Mouse (Mus musculus) left cerebral cortex, adult 9 months (tissue): ENCODE measurements around the gene Srgap2.

Experiments
- DNase-seq, 2 experiments: peaks; one replicate each; pipeline ENCODE4 v3.0.0; 2022; ENCODE audit warnings: low spot score in 2 of 2

Gene Srgap2

GRCm38 (mm10) chr1:131526371-131527270, 531 bp downstream of the Srgap2 start:
- DNase-seq, result peak in 1 of 2 experiments; percentile 63

- DNase-seq, result peak in 1 of 2 experiments; percentile 33
Measured at GRCm38 (mm10) chr1:131525586-131526271, 1.4 kb downstream of the Srgap2 start.

- peak in 1 of 2 experiments; percentile 54 for DNase-seq
Measured at GRCm38 (mm10) chr1:131525101-131525585, 2.0 kb downstream of the Srgap2 start.

GRCm38 (mm10) chr1:131523794-131524193, 3.4 kb downstream of the Srgap2 start:
- DNase-seq, result no peak

GRCm38 (mm10) chr1:131516588-131516987, 10.6 kb downstream of the Srgap2 start:
- no peak for DNase-seq

- DNase-seq, result no peak
Measured at GRCm38 (mm10) chr1:131514197-131514596, 13.0 kb downstream of the Srgap2 start.

- no peak for DNase-seq
Measured at GRCm38 (mm10) chr1:131513136-131513535, 14.0 kb downstream of the Srgap2 start.

GRCm38 (mm10) chr1:131511661-131512500, 15.3 kb downstream of the Srgap2 start:
- DNase-seq, result no peak

- DNase-seq, result no peak
Measured at GRCm38 (mm10) chr1:131511131-131511530, 16.0 kb downstream of the Srgap2 start.

- DNase-seq, result no peak
Measured at GRCm38 (mm10) chr1:131501681-131502080, 25.5 kb downstream of the Srgap2 start.

GRCm38 (mm10) chr1:131498231-131498630, 28.9 kb downstream of the Srgap2 start:
- DNase-seq, result no peak

- DNase-seq, result no peak
Measured at GRCm38 (mm10) chr1:131493966-131494898, 32.9 kb downstream of the Srgap2 start.

GRCm38 (mm10) chr1:131492360-131492759, 34.8 kb downstream of the Srgap2 start:
- peak in 1 of 2 experiments; percentile 38 for DNase-seq

- no peak for DNase-seq
Measured at GRCm38 (mm10) chr1:131491579-131491978, 35.6 kb downstream of the Srgap2 start.

- DNase-seq, result no peak
Measured at GRCm38 (mm10) chr1:131489312-131489711, 37.8 kb downstream of the Srgap2 start.

- DNase-seq, result no peak
Measured at GRCm38 (mm10) chr1:131486094-131486850, 40.9 kb downstream of the Srgap2 start.

- no peak for DNase-seq
Measured at GRCm38 (mm10) chr1:131482242-131482641, 44.9 kb downstream of the Srgap2 start.

GRCm38 (mm10) chr1:131481391-131481790, 45.8 kb downstream of the Srgap2 start:
- no peak for DNase-seq

- no peak for DNase-seq
Measured at GRCm38 (mm10) chr1:131478770-131479305, 48.3 kb downstream of the Srgap2 start.

- DNase-seq, result no peak
Measured at GRCm38 (mm10) chr1:131475306-131475705, 51.8 kb downstream of the Srgap2 start.
